Mouse (Mus musculus) ES-E14 (cell line): ENCODE results near the gene Olfr54.

ENCODE experiments used
- HCFC1 ChIP-seq: IDR thresholded peaks from 2 replicates; pipeline ENCODE4 v1.6.1; 2012; ENCODE audit warnings: low read length, inconsistent platforms, borderline replicate concordance; ENCODE audit not compliant: insufficient read depth
- MAFK ChIP-seq: IDR thresholded peaks from 2 replicates; pipeline ENCODE4 v1.6.1; 2014; ENCODE audit warnings: mild to moderate bottlenecking, low read depth, low read length, inconsistent platforms; ENCODE audit not compliant: insufficient read depth
- ZC3H11A ChIP-seq: IDR thresholded peaks from 2 replicates; pipeline ENCODE4 v1.6.1; 2012; ENCODE audit warnings: low read depth, mild to moderate bottlenecking, inconsistent platforms, low read length, borderline replicate concordance

- no peak for TF ChIP-seq ZC3H11A
- no peak for TF ChIP-seq MAFK
- TF ChIP-seq HCFC1 = no peak
These were observed 49.2 kb downstream of the Olfr54 start for GRCm38 (mm10) chr11:51063276-51063675.
